Mouse (Mus musculus): ENCODE results near the gene Calhm1. TPM values are rescaled to one million over a fixed set of nuclear protein-coding genes. Genes with fewer than 3 reads are reported as not detected.

Calhm1 gene
- total RNA-seq (2022), result not detected

DNA sequence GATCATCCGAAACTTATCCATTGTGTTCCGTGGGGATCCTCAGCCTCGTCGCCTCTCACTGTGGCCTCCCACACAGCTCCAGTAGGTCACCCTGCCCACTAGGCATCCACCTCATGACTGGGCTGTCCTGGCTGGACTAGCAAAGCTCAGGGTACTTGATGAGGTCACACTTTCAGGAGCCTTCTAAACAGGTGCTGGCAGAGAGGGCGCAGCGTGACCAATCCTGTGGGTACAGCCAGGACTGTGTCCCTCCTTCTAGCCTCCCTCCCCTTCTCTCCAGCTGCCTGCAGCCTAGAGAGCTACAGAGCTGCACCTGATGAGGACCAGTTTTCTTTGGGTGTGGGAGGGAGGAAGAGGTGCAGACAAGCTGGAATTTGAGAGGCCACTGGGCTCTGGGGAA is at the start of gene Calhm1:
Gene Calhm1, minus strand, starts transcription at position 101 of the 400 bp plus-strand sequence.
- DNase-seq (ENCODE audit: low spot score), result no peak

DNA sequence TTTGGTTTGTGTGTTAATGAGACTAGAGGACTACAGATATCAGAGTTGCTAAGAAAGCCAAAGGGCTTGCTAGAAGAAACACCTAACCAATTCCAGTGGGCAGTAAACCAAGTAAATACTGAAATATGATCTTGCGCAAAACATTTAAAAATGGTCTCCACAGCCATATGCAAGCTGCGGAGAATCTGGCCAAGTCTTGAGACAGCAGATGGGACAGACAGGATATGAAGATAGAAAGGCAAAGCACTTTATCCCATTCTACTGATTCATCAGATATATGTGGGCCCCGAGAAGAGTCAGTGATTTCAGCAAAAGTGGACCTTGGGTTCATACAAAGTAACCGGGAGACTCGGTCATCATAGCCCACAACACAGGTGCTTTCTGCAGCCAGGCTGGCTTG is 48.1 kb upstream of the Calhm1 start:
- no peak for DNase-seq (ENCODE audit: low spot score)

DNA sequence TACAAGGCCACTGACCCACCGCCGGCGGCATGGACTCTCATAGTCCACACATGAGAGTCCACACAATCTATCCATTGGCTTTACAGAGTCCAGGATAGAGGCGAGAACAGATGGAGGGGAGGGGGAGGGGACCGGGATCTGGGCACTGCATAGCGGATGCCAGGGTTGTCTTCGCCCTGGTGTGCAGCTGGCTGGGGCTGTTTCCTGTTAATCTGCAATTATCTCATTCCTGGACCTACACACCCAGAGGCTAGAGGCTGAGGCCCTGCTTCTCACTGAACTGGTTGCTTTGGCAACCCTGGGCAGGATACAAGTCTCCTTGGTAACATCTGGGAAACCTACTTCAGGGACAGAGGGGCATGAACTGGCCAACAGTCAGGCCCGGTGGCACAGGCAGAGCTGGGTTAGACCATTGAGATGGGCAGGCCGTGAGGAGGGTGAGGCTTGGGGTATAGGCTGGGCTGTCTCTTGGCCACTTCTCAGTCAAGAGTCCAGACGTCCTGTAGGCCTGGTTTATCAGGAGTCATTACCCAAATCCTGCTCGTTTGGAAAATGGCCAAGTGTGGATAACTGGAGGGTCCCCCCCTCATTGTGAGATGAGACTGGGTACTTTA is 44.6 kb upstream of the Calhm1 start:
- DNase-seq (ENCODE audit: low spot score), result no peak

DNA sequence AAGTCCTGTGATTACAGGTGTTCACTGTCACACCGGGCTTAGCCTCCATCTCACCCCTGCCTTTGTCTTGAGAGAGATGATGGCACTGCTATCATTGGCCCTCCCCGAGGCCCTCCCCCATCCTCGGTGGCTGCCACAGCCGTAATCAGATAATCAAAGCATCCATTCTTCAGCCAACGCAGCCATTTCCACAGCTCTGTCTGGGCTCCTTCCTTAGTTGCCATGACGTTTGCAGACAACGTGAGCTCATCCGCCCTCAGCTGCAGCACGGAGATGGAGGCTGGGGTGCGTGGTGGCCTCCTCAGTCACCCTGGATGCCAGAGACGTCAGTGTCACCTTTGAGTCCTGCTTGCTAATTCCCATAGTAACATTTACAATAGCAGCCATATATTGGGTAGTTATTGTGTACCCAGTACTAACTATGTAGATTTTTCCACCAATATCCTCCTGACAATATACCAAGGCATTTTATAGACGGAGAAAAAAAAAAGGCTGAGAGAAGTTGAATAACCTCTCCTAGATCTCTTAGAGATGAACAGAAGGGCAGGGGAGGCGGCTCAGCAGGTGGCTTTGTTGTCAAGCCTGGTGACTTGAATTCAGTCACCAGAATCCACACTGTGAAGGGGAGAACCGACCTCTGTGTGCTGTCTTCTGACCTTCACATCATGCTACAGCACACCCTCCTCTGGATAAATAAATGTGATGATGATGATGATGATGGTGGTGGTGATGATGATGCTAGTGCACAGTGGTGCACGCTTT is 42.6 kb upstream of the Calhm1 start:
- no peak for DNase-seq (ENCODE audit: low spot score)

DNA sequence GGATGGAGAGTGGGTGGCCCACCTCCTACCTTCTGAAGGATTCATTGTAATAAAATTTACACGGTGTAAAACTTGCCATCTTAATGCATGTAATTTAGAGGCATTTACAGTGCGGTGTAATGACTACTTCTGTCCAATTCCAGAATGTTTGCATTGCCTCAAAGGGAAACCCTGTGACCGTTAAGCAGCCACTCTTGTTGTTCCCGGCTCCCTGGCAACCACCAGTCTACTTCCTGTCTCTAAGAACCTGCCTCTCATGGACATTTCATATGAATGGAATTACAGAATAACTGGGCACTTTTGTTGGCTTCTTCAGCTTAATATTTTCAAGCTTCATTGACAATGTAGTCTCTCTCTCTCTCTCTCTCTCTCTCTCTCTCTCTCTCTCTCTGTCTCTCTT is 40.7 kb upstream of the Calhm1 start:
- no peak for DNase-seq (ENCODE audit: low spot score)

DNA sequence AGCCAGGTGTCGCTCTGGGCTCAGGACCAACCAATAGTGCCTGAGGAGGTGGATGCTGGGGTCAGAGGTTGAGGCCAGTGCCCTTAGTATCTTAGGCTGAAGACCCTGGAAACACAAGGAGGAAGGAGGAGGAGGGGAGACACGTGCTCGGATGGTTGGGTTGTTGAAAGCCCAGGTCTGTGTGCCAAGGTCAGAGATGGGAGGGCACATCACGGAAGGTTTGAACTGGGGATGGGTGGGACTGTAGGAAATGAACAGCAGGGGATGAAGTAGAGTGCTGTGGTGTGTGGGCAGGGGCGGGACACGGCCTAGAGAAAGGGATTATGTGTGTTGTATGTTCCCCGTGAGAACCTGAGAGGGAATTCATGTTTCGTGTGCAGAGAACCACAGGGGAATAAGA is 40.2 kb upstream of the Calhm1 start:
- DNase-seq (ENCODE audit: low spot score), result no peak

DNA sequence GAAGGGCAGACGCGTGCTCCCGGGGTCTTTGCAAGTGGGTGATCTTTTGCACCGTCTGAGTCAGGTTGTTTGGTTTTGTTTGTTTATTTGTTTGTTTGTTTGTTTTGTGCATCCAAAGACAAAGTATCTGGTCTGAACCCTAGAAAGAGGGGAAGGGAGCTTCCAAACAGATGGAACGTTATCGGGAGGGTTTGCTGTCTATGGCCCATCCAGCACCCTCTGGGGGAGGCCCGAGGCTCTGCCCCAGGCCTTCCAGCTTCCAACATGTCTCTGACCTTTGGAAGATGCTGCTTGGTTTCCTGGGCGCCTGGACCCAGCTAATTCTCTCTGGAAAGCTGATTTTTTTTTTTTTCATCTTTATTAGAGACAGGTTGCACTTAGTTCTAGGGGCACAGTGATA is 36.0 kb upstream of the Calhm1 start:
- no peak for DNase-seq (ENCODE audit: low spot score)

DNA sequence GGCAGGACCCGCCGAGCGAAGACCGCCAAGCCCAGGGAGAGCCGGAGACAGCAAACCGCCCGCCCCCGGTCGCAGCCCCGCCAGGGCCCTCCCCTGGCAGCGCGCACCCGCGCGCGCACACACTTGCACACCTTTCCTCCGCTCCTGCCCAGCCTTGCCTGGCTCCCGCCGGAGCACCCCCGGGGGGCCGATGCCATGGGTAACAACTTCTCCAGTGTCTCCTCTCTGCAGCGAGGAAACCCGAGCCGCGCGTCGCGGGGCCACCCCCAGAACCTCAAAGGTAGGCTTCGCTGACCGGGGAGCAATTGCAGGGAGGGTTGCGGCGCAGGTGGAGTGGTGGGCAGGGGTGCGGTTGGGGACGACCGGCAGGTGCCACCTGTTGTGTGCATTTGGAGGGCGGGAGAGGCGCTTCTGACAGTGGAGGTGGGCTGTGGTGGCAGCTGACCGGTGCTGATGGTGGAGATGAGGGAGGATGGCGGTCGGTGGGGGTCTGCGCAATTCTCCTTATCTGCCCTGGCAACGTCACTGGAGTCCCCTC is 35.3 kb upstream of the Calhm1 start:
- no peak for DNase-seq (ENCODE audit: low spot score)

DNA sequence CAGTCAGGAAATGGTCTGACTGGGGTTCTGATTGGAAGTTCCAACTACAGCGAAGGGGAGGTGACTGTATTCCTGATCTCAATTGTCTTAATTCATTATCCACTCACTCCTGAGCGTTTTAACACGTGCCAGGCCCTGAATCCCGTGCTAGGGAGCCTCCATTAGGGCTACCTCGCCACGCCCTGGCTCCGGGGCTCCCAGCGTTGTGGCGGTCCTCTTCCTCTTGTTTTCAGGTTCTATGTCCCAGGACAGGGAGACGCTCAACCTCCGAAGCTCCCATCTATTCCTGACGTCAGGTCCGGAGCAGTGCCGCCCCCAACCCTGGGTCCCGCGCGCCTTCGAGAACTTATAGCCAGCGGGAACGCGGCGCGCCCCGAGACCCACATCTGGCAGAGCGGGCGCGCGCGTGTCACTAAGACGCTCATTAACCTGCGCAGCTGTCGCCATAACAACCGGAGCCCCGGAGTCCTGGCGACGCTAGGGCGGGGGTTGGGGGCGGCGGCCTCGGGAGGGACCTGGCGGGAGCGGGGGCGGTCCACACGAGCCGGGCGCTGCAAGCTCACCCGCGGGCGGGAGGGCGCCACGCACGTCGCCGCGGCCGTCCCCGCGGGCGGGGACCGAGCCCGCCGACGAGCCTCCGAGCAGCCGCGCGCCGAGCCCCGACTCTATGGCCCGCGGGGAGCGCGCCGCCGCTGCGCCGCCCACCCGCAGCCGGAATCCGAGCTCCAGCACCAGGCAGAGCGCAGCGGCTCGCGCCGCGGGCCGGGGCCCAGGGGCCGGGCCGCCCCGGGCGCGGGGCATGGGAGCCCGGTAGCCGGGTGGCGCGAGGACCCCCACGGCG is 34.6 kb upstream of the Calhm1 start, which contains the start of gene Neurl1a:
Gene Neurl1a, plus strand, starts transcription at position 390 of the 841 bp plus-strand sequence.
- DNase-seq (ENCODE audit: low spot score), result peak; percentile 14

DNA sequence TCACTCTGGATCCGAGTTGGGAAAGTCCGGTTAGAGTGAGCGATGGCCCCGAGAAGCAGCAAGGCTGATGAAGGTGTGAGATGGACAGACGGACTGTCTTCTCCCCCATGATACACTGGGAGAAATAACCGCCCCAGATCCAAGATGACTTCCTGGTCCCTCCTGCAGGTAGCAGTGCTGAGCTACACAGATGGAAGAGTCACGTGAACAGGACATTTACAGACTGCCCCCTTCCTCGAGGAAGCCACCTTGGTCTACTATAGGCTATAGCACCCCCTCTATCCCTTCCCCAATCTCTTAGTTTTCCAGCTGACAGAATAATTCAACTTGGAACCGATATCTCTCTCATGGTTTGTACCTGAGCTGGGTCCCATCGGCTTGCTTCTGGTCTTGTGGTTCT is 33.9 kb upstream of the Calhm1 start:
- DNase-seq (ENCODE audit: low spot score), result no peak

DNA sequence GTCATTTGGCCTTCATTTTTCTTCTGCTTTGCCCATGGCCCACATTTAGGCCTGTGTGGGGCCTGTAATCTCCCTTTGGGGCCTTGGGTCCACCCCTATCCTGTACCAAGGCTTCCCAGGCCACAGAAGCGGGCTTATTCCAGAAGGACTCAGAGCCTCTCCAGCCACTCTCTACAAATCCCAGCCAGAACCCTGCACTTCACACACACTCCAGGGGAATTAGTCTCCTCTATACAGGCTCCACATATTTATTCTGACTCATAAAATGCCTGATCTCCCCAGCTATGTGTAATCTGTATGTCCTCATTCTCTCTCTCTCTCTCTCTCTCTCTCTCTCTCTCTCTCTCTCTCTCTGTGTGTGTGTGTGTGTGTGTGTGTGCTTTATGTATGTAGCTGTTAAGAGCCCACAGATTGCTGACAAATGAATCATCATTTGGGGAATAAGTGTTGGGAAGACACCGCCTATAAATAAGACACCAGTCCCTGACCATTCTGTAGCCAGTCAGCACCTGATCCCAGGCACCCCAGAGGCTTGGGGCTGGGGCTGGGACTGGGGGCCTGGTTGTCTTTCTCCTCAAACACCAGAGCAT is 33.0 kb upstream of the Calhm1 start:
- DNase-seq (ENCODE audit: low spot score), result no peak

DNA sequence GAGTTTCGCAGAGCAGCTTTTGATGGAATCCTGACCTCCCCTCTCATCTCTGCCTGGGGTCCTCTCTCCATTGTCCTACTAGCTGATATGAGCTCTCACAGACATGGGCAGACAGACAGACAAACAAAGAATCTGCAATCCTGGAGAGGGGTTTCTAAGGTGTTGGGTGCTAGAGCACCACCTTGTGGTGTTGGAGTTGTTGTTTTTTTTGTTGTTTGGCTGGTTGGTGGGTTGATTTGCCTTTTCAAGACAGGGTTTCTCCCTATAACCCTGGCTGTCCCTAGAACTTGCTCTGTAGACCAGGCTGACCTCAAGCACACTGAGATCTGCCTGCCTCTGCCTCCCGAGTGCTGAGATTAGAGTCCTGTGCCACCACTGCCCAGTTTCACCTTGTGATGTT is 31.4 kb upstream of the Calhm1 start:
- DNase-seq (ENCODE audit: low spot score), result no peak

DNA sequence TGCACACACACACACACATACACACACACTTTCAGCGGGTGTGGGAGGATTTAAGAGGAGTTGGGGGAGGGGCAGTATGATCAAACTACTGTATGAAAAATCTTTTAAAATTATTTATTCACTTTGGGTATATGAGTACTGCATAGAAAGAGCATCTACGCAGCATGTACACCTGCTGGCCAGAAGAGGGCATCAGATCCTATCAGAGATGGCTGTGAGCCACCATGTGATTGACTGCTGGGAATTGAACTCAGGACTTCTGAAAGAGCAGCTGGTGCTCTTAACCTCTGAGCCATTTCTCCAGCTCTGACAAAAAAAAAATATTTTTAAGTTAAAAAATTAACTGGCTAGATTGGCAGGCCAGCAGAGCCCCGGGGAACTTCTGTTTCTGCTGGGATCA is 30.5 kb upstream of the Calhm1 start:
- no peak for DNase-seq (ENCODE audit: low spot score)

DNA sequence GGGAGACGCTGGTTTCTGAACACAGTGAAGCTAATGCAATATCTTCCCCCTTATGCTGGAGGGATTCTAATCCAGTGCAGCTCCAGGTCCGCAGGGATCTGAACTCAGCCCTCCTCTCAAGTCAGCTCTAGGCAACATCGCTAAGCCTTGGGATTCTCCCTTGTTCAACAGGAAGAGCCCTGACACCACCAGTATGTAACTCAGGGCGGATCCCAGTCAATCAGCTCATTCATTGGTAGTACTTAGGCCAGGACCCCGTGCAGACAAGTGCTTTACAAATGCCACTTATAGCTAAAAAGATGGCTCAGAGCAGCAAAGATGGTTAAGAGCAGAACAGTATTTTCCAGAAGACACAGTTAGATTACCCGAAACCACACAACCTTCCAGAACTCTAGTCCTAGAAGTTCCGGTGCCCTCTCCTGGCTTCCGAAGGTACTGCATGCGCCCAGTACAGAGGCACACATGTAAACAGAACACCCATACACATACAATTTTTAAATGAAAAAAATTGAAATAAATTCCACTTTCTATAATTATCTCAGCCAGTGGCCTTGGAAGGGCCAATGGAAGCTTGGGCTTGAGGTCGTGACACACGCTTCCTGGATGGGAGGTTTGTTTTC is 24.8 kb upstream of the Calhm1 start:
- peak; percentile 86 for DNase-seq (ENCODE audit: low spot score)

DNA sequence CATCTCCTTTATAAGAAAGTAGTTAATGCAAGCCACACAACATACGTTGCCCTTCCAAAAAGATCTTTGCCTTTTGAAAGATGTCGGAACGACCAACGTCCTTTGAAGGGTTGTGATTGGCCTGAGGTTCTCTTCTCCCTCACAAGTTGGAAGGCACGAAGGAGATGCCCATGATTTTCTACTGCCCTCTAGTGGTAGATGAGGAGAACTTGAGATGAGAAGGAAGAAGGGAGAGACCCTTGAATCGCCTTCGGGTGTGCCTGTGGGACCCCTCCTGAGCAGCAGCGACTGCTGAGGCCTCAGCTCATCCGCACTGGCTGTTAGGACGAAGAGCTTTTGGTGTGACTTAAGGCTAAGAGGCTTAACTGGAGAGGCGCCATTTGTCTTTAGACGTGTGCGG is 24.2 kb upstream of the Calhm1 start:
- DNase-seq (ENCODE audit: low spot score), result peak; percentile 59

DNA sequence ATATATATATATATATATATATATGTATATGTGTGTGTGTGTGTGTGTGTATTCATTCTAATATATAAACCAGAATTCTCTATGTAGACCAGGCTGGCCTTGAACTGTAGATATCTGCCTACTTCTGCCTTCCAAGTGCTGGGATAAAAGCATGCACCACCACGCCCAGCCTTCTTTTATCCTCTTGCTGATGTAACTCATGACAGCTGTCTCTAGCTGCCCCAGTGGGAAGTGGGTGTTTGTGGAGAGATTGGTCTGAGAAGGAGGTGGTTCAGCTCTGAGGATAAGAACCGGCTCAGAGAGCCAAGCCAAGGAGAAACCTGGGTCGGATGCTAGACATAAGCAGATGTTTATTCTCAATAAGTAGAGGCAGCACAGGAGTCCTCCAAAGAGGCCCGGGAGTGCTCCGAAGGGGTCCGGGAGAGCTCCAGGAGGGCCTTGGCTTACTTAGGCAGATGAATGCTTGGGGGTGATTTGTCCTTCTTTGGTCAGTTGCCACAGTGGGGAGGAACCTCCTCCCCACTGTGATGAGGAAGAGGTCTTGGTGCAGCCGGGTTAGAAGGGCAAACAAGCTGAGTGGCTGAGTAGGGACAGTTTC is 23.7 kb upstream of the Calhm1 start:
- no peak for DNase-seq (ENCODE audit: low spot score)

DNA sequence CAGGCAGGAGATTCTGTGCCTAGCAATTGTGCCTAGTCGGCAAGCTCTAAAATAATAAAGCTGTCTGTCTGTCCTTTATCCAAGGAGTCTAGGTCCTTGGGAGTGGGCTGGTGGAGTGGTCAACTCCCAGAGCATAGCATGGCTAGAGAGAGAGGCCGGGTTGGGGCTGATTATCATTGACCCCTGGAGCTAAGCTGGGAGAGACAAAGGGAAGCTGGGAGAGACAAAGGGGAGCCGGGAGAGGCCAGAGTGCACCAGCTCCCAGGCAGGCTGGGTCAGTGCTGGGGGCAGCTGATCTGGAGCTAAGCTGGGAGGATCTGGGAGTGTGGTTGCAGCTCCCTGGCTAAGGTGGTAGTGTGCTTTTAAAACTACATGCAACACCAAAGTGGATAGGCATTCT is 22.7 kb upstream of the Calhm1 start:
- no peak for DNase-seq (ENCODE audit: low spot score)

DNA sequence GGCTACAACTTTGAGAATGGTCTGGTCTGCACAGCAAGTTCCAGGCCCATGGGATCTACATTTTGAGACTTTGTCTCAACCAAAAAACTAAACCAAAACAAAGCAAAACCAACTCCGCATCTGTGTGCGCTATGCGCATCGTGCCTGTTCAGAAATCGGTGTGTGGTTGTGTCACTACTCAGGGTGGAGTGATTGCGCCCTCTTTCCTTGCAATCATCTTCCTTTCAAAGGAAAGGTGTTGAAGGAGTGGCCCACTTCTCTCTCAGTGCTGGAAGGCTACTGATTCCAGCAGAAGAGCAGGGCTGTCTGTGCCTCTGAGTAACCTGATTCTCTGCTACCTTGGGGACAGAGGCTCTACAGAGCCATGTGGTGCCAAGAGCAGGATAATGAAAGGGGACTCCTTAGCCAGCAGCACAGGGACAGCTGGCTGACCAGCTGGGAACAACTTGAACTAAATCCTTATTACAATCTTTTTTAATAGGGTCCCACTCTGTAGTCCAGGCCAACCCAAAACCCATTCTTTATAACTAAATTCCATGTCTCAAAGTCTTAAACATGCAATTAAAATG is 19.2 kb upstream of the Calhm1 start:
- no peak for DNase-seq (ENCODE audit: low spot score)

DNA sequence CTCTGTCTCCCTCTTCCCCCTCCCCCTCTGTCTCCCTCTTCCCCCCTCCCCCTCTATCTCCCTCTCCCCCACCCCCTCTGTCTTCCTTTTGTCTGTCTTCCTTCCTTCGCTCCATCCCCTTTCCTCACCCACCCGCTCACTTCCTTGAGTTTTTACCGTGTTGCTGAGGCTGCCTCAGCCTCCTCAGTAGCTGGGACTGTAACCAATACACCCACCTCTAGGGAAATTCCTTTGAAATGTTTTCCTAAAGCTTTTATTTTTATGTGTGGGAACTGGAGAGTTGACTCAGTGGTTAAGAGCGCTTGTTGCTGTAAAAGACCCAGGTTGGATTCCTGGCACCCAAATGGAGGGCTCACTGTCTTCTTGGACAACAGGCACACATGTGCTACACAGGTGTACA is 17.6 kb upstream of the Calhm1 start:
- no peak for DNase-seq (ENCODE audit: low spot score)

DNA sequence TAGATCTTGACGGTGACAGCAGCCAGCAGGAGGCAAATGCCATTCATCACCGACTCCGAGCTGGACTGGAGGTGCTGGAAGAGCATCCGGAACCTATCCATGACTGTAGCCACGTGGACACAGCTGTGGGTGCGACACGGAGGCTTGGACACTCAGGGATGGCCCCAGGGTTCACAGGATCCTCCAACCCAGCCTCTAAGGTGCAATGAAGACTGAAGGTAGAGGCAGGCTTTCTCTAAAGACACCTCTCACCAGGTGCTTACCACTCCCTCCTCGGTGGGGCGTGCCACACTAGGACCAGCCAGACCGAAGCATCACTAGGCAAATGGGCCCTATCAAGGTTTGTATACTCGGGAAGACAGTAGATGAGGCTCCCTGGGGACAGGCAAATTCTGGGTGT is 13.6 kb upstream of the Calhm1 start, which contains the start of gene Calhm3:
Gene Calhm3, minus strand, starts transcription at position 101 of the 400 bp plus-strand sequence.
- DNase-seq (ENCODE audit: low spot score), result no peak

DNA sequence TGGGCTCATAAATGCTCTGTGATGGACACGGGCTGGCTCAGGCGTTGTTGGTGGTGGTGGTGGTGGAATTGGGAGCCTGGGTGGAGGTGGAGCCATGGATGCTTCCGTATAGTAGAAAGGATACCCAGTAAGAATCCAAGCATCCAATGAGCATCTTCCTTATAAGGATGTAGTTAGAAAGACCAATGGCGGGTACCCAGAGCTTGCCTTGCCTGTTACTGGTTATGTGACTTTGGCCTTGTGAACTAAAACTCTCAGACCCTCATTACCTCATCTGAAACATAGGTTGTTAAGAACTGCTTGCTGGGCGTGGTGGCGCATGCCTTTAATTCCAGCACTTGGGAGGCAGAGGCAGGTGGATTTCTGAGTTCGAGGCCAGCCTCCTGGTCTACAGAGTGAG is 9.7 kb upstream of the Calhm1 start:
- no peak for DNase-seq (ENCODE audit: low spot score)

Measured in heart, adult 8-10 months (tissue).